Mouse (Mus musculus) neutrophil, adult 65 days (primary cell): ENCODE data around the gene Stam. TPM values are rescaled to one million over a fixed set of nuclear protein-coding genes. Genes with fewer than 3 reads are reported as not detected.

ENCODE experiments used
- total RNA-seq: library from RNA; stranded (reverse); gene quantifications from 2 replicates; pipeline ENCODE4 v1.2.4, GENCODE M21; 2023

Stam gene
- total RNA-seq, result 26.1 and 29.5 TPM in 2 replicates

DNA sequence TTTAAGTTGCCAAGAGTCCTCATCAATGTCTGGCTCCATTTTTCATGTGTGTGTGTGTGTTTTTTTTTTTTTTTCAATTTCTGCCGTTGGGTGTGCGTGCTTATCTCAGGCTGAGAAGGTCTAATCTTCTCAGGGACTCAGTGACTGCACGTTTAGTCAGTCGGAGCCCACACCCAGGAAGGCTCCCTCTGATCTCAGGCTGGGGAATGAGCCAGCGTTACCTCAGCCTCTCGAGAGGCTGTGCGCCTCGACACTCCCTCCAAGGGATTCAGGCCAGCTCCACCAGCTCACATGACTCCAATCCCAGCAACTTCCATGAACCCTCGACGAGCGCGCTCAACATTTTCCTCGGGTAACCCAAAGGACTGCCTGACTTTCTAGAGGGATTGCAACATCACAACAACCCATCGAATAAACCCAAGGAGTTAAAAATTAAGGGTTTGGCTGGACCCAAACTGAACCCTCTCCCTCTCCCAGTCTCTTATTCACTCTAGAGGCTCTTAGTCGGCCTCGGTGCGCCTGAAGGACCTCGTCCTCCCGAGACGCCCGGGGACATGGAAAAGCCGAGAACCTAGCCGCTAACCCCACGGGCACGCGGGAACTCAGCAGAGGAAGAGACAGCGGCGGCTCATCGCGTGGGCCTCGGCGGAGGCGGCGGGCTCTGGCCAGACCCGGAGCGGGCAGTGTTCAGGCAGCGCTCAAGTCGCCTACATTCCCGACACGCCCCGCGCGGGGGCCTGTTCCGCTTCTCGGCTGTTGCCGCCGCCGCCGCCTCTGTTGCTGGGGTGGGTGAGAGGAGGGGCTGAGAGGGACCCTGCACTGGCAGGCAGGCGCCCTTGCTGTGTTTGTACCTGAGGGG is at the start of gene Stam:
TSS of gene Stam (plus strand) at position 737 of the 859 bp plus-strand sequence.

DNA sequence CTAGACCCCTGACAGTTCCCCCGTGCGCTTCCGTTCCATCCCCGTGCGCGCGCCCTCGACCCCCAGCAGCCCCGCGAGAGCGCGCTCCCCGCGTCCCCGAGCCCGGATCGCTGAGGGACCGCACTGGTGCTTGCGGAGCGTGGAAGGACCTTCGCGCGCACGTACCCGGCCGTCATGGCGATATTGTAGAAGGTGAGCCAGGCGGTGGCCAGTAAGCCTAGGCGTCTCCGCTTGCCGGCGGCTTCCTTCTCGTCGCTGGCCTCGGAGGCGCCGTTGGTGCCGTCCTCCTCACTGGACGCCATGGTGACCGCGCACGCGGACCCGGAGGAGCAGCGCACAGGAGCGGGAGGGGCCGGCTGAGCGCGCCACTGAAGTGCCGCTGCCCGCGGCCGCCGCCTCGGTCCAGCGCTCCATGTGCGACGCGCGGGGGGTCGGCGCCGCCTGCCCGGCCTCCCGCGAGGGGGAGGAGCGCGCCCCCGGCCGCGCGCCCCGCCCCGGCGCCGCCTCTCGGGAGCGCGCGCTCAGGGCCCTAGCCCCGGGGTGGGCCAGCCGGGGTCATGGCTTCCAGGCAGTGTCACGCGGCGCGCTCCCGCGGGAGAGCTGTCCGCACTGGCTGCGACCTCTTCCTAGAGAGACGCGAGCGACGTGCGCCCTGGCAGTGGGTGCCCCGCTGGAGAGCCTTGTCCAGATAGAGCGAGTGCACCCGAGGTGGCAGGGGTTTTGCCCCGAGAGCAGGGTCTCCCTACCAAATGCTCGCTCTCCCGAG is 18.1 kb upstream of the Stam start, which contains the start of gene Hacd1:
TSS of gene Hacd1 (minus strand) at position 570 of the 766 bp plus-strand sequence.

DNA sequence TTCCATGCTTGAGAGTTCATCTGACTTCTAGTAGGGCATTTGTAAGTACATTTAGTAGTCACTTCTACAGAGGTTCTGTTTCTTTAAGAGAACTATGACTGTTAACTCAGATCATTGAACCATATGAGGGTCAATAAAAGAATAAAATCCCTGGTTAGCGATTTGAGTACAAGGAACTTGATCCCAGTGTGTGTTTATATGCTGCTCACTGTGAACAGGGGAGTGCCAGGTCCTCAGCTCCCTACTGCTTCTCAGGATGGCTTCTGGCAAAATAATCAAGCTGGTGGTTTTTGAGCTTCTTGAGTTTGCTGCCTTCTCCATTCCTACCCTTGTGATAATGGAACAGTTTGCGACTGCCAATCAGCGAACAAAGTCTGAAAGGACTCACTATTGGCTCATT is 100.4 kb downstream of the Stam start, which contains the start of gene Tmem236:
TSS of gene Tmem236 (plus strand) at position 190 of the 400 bp plus-strand sequence.

Other genes with a start within 250 kb of the Stam start
- gene Hacd1, start 18.0 kb upstream of the Stam start, total RNA-seq, result 3.3 and 4.5 TPM in 2 replicates
- gene Tmem236, start 100.4 kb downstream of the Stam start, total RNA-seq, result 0.11 TPM in 1 of 2 replicates, not detected in the other
- 3.4 and 5.6 TPM in 2 replicates for gene Mrc1, start 155.3 kb downstream of the Stam start, total RNA-seq